Mouse (Mus musculus) heart, postnatal 36 days (tissue): ENCODE measurements around the gene Hipk2. TPM values are rescaled to one million over a fixed set of nuclear protein-coding genes. Genes with fewer than 3 reads are reported as not detected.

ENCODE experiments used
- DNase-seq, 2 experiments: peaks; one replicate each; pipeline ENCODE4 v3.0.0; 2021 to 2022
- intact Hi-C: fragments of 180-260 bp; cut with DNase I; formaldehyde crosslinking; loops from one replicate; pipeline ENCODE4 v1.15.1; 2025
- total RNA-seq, 2 experiments: library from RNA; stranded (reverse); gene quantifications; 2 replicates each; pipeline ENCODE4 v1.2.3; 2021

Hipk2 gene
- total RNA-seq = 100 to 1,000 TPM in 1 of 2 experiments, 10 to 100 TPM in 1; 92.1 to 101 TPM

- peak; percentile 77 to 87 for DNase-seq
- intact Hi-C loops = loop anchor here (1.0 to 10.0 kb wide), 3 partner anchors 34 to 329 kb away; partner anchors contain the start of genes Kdm7a and Luc7l2
Observed at GRCm38 (mm10) chr6:38876071-38876911, at the start of gene Hipk2. Hipk2 (minus strand) TSS chr6:38876165.

- intact Hi-C loops = no loop called here
- DNase-seq = no peak
Observed at GRCm38 (mm10) chr6:38925719-38926118, 49.8 kb upstream of the Hipk2 start.

- DNase-seq = no peak
- intact Hi-C loops = no loop called here
Observed at GRCm38 (mm10) chr6:38923870-38924817, 48.2 kb upstream of the Hipk2 start.

GRCm38 (mm10) chr6:38923450-38923849 is 47.5 kb upstream of the Hipk2 start:
- intact Hi-C loops = no loop called here
- no peak for DNase-seq

GRCm38 (mm10) chr6:38922517-38922916 is 46.6 kb upstream of the Hipk2 start:
- intact Hi-C loops = no loop called here
- no peak for DNase-seq

GRCm38 (mm10) chr6:38921810-38922116 is 45.8 kb upstream of the Hipk2 start:
- intact Hi-C loops = no loop called here
- no peak for DNase-seq

- intact Hi-C loops = no loop called here
- no peak for DNase-seq
Observed at GRCm38 (mm10) chr6:38921095-38921809, 45.3 kb upstream of the Hipk2 start.

GRCm38 (mm10) chr6:38920141-38920540 is 44.2 kb upstream of the Hipk2 start:
- intact Hi-C loops = no loop called here
- no peak for DNase-seq

GRCm38 (mm10) chr6:38919135-38919740 is 43.3 kb upstream of the Hipk2 start:
- intact Hi-C loops = no loop called here
- no peak for DNase-seq

GRCm38 (mm10) chr6:38918728-38919127 is 42.8 kb upstream of the Hipk2 start:
- DNase-seq = no peak
- intact Hi-C loops = no loop called here

GRCm38 (mm10) chr6:38917415-38917814 is 41.5 kb upstream of the Hipk2 start:
- no peak for DNase-seq
- intact Hi-C loops = no loop called here

- DNase-seq = no peak
- intact Hi-C loops = no loop called here
Observed at GRCm38 (mm10) chr6:38916571-38916970, 40.6 kb upstream of the Hipk2 start.

- intact Hi-C loops = no loop called here
- DNase-seq = no peak
Observed at GRCm38 (mm10) chr6:38915776-38916175, 39.8 kb upstream of the Hipk2 start.

GRCm38 (mm10) chr6:38914181-38914580 is 38.2 kb upstream of the Hipk2 start:
- intact Hi-C loops = no loop called here
- DNase-seq = no peak

GRCm38 (mm10) chr6:38913386-38914042 is 37.5 kb upstream of the Hipk2 start:
- intact Hi-C loops = no loop called here

GRCm38 (mm10) chr6:38912845-38913244 is 36.9 kb upstream of the Hipk2 start:
- intact Hi-C loops = no loop called here
- no peak for DNase-seq

More at GRCm38 (mm10) chr6:38913386-38914042, 37.5 kb upstream of the Hipk2 start:
- DNase-seq = no peak

GRCm38 (mm10) chr6:38912121-38912660 is 36.2 kb upstream of the Hipk2 start:
- DNase-seq = no peak
- intact Hi-C loops = no loop called here

GRCm38 (mm10) chr6:38910828-38911559 is 35.0 kb upstream of the Hipk2 start:
- intact Hi-C loops = loop anchor here (1.0 kb wide), 4 partner anchors 35 to 261 kb away; partner anchors contain the start of gene Hipk2

GRCm38 (mm10) chr6:38908401-38908800 is 32.4 kb upstream of the Hipk2 start:
- intact Hi-C loops = no loop called here
- no peak for DNase-seq

More at GRCm38 (mm10) chr6:38910828-38911559, 35.0 kb upstream of the Hipk2 start:
- peak; percentile 70 to 75 for DNase-seq
